Mouse (Mus musculus) megakaryocyte, embryonic 14.5 days (primary cell): ENCODE measurements around the gene Mpst. TPM values are rescaled to one million over a fixed set of nuclear protein-coding genes. Genes with fewer than 3 reads are reported as not detected.

Source experiments
- H3K27me3 ChIP-seq: replicated peaks from 2 replicates; pipeline ENCODE3; 2012; ENCODE audit warnings: inconsistent platforms
- H3K36me3 ChIP-seq: replicated peaks from 2 replicates; pipeline ENCODE3; 2012; ENCODE audit warnings: low read length, inconsistent platforms, mixed read lengths
- H3K4me1 ChIP-seq: 2 replicates; pipeline ENCODE4 v1.6.1; 2012; ENCODE audit warnings: inconsistent platforms
- H3K4me3 ChIP-seq: replicated peaks from 2 replicates; pipeline ENCODE3; 2012; ENCODE audit warnings: moderate library complexity, mild to moderate bottlenecking, inconsistent platforms
- H3K9me3 ChIP-seq: 2 replicates; pipeline ENCODE4 v1.6.1; 2012; ENCODE audit warnings: inconsistent platforms
- FLI1 ChIP-seq: IDR thresholded peaks from 2 replicates; pipeline ENCODE4 v1.6.1; 2012; ENCODE audit warnings: low read length, inconsistent platforms, mixed read lengths
- GATA1 ChIP-seq: IDR thresholded peaks from 3 replicates; pipeline ENCODE4 v1.6.1; 2012; ENCODE audit warnings: mixed read lengths, low read length, inconsistent platforms, borderline replicate concordance
- polyA plus RNA-seq: library from polyadenylated mRNA; stranded (reverse); fragments of >175 nt; gene quantifications from 2 replicates; pipeline ENCODE4 v1.2.3, GENCODE M21; 2012; ENCODE audit warnings: low replicate concordance; ENCODE audit not compliant: insufficient read depth

Mpst gene
- polyA plus RNA-seq, 1 experiment, result 68.5 TPM

DNA sequence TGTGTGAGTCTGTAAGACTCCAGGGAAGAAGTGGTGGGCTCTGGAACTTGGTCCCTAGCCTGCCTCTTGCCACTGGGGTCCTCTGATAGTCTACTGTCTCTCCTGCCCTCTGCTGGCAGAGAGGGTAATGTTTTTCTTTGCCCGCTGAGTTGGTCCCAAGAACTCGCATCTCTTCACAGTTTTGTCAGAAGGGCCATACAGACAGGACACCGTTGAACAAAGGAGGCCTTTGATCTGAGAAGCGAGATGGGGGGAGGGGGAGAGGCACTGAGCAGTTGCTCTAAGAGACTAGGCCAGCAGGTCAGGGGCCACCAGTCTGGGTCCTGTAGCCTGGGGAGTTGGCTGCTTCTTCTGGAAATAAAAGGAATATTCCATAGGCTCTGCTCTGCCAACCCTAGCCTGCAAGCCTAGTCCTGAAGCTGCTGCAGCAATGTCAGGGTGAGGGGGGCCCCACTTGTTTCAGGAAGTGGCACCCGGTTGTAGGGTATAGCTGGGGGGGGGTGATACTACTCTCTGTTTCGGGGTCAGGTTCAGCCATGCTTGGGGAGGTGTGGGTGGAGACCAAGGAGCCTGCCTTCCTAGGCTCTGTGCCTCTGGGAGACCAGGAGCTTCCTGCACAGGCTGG lies 28.8 kb downstream of the Mpst start:
- H3K27me3 ChIP-seq, result peaks cover 94% of the 10 kb centered on the region
- TF ChIP-seq GATA1 (no peak), FLI1 (no peak)
- no peaks in the 10 kb centered on the region for H3K36me3 ChIP-seq
- H3K4me3 ChIP-seq, result no peak overlapping the region
- peaks cover 39% of the 10 kb centered on the region for H3K4me1 ChIP-seq
- H3K9me3 ChIP-seq, result no peaks in the 10 kb centered on the region

DNA sequence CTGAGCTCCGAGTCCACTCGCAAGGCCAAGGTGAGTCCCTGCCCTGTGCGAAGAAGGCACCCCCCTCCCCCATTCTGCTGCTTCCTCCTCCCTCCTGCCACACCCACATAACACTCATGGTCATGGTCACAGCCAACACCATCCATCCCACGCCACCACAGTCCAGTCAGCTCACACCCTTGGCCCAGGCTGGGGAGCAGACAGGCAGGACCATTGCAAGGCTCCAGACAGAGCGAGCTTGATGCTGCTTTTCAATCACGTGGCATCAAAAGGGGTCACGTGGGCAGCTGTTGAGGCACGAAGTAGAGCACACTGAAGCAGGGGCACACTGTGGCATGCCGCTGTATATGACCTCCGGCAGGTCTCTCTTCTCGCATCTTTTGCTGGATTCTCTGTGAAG lies 29.5 kb downstream of the Mpst start:
- H3K27me3 ChIP-seq, result peaks cover 94% of the 10 kb centered on the region
- no peaks in the 10 kb centered on the region for H3K36me3 ChIP-seq
- no peaks in the 10 kb centered on the region for H3K9me3 ChIP-seq
- peaks cover 39% of the 10 kb centered on the region for H3K4me1 ChIP-seq
- H3K4me3 ChIP-seq, result peak overlapping the region; percentile 28
- TF ChIP-seq FLI1, result no peak
- TF ChIP-seq GATA1, result no peak

DNA sequence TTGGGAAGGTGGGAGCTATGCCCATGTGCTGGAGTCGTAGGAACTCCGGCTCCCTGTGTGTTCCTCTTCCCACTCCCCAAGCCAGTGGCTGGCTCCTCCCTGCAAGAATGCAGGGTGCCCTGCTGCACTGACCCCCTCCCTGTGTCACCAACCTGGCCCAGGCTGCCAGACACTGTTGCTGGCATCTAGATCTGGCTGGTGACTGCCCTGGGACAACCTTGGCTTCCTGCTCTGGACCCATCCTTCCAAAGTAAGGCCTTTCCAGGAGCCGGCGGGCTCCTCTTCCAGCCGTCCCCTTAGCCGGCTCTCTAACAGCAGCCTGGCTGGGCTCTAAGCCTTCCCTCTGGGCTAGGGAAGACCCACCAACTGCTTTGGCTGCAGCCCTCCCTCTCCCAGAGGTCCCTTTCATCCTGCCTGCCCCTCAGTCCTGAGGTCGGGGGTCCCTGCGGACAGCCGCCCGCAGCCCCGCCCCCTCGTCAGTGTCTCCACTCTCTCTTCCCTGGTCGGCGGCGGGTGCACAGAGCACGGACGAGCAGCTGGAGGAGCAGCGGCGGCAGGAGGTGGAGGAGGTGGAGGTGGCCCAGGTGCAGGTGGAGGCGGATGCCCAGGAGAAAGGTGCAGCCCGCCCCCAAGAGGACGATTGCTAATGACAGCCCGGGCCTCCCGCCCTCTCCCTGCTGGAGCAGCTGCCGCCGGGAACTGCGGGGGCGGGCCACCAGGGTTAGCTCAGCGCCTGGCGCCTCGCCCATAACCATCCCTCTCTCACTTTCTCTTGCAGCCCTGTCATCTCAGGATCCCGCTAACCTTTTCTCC lies 30.4 kb downstream of the Mpst start:
- TF ChIP-seq FLI1, result no peak
- Histone ChIP-seq H3K9me3 (no peaks in the 10 kb centered on the region), H3K4me1 (peaks cover 45% of the 10 kb centered on the region), H3K36me3 (no peaks in the 10 kb centered on the region), H3K4me3 (peak overlapping the region; percentile 38), H3K27me3 (peaks cover 94% of the 10 kb centered on the region)

DNA sequence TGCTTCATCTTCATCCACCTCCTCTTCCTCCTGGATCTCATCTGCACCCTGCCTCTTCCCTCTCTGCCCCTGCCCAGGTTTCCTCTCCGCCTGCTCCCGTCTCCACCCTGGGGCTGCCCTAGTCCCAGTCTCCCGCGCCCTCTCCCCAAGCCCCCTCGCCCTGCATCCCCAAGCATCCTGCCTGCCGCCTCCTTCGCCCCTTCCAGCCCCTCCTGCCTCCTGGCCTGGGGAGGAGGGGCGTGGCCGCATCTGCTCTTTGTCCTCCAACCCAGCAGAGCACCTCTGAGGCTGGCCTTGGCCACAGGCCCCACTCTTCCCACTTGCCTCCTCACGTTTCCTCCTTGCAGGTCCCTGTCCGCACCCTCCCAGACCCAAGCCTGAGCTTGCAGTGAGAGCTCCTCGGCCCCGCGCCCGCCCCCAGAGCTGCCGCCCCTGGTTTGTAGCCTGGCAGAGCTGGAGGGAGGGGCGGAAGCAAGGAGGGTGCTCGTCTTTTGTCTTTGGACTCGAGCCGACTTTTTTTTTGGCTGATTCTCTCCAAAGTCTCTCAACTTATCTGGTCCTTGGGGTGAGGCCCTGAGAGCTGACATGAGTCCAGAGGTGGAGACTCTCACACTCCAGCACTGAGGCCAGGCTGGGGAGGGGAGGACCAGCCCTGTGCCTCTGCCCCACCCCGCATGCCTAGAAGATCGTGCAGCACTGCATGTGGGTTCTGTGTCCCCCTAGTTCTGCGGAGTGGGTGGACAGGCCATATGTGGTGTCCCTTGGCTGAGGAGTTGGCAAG lies 31.2 kb downstream of the Mpst start:
- no peaks in the 10 kb centered on the region for H3K36me3 ChIP-seq
- peaks cover 54% of the 10 kb centered on the region for H3K4me1 ChIP-seq
- peak overlapping the region; percentile 38 for H3K4me3 ChIP-seq
- TF ChIP-seq GATA1, result no peak
- no peak for TF ChIP-seq FLI1
- H3K27me3 ChIP-seq, result peaks cover 94% of the 10 kb centered on the region
- no peaks in the 10 kb centered on the region for H3K9me3 ChIP-seq

DNA sequence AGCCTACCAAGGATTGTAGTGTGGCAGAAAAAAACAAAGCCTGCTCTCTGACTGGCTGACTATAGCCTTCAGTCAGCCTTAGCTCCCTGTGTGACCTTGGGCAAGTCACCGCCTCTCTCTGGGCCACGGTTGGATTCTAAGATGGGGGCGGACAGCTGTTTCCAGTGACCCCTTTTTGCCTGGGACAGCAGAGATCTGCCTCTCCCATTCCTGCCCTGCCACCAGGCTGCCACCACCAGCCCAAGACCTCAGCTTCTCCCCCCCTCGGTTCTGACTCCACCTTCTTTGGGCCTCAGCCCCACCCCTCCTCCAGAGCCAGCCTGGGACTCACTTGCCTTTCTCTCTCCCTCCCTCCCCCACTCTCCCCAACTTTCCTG lies 31.8 kb downstream of the Mpst start:
- Histone ChIP-seq H3K4me3 (no peak overlapping the region), H3K9me3 (no peaks in the 10 kb centered on the region), H3K27me3 (peaks cover 96% of the 10 kb centered on the region), H3K4me1 (peaks cover 55% of the 10 kb centered on the region), H3K36me3 (no peaks in the 10 kb centered on the region)
- TF ChIP-seq FLI1 (no peak), GATA1 (no peak)

DNA sequence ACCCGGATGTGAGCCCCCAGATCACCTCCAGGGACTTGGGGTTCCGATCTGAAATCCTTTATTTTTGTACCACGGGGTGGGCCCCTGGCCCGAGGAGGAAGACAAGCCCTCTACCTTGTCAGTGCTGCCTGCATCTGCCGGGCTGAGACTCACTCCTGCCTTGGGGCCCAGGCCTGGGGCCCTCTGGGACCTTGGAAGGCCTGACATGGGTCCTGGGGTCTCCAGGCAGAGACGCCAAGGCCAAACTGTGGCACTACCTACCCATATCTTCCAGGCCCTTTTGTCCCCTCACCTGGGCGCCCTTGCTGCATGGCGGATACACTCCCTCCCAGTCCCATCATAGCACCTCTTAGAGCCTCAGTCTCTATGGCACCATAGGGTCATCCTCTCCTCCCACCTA lies 32.3 kb downstream of the Mpst start:
- no peak for TF ChIP-seq FLI1
- TF ChIP-seq GATA1, result no peak
- Histone ChIP-seq H3K4me1 (peaks cover 53% of the 10 kb centered on the region), H3K4me3 (no peak overlapping the region), H3K27me3 (peaks cover 96% of the 10 kb centered on the region), H3K36me3 (no peaks in the 10 kb centered on the region), H3K9me3 (no peaks in the 10 kb centered on the region)

DNA sequence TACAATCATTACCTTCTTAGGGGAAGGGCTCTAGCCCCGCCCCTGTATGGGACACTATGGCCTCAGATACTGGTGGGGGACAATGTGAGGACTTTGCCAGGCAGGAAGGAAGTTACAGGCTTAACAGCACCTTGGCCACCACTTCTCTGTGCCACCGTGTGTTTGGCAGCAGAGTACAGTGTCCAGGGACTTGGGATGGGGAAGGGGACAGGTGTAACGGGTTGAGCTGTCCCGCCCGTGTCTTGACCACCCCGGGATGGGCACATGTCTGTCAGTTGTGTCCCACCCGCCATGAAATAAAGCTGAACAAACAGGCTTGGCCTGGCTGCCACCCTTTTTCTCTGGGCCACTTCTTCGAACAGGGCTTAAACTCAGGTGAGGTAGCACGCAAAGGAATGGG lies 32.8 kb downstream of the Mpst start:
- peaks cover 53% of the 10 kb centered on the region for H3K4me1 ChIP-seq
- H3K36me3 ChIP-seq, result no peaks in the 10 kb centered on the region
- H3K4me3 ChIP-seq, result no peak overlapping the region
- TF ChIP-seq FLI1 (no peak), GATA1 (no peak)
- peaks cover 96% of the 10 kb centered on the region for H3K27me3 ChIP-seq
- no peaks in the 10 kb centered on the region for H3K9me3 ChIP-seq

DNA sequence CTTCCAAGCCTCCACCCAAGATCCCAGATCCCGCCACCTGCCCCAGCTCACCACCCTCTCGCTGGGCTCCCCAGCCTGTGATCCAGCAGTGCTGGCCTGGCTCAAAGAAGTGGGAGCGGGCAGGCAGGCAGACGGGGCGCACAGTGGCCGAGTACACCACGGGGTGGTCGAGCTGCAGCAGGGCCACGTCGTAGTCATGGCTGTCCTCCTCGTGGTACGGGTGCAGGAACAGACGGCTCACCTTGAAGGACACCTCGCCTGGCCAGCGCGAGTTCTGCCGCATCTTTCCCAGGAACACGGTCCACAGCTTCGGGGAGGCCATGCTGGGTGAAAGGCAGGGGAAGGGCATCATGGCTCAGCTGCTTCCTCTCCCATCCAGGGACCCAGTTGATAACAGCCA lies 36.0 kb downstream of the Mpst start:
- TF ChIP-seq GATA1 (no peak), FLI1 (no peak)
- Histone ChIP-seq H3K4me3 (peak overlapping the region; percentile 24), H3K36me3 (no peaks in the 10 kb centered on the region), H3K4me1 (peaks cover 47% of the 10 kb centered on the region), H3K27me3 (peaks cover 92% of the 10 kb centered on the region), H3K9me3 (no peaks in the 10 kb centered on the region)

DNA sequence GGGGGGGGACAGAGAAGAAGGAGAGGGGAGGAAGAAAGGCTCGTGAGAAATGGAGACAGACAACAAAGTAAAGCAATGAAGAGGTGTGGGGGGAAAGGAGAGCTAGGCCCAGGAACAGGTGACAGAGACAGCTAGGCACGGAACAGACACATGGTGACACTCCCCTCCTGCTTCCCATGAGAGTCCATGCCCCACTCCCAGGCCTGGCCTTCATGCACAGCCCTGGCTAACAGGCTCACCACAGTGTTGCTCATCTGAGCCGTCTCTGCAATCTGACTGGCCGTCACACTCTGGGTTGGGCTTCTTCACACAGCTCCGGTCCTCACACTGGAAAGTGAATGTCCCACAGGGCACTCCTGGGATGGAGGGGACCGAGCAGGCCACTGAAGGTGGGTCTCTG lies 37.6 kb downstream of the Mpst start:
- Histone ChIP-seq H3K9me3 (no peaks in the 10 kb centered on the region), H3K27me3 (peaks cover 78% of the 10 kb centered on the region), H3K36me3 (no peaks in the 10 kb centered on the region), H3K4me3 (no peak overlapping the region), H3K4me1 (peaks cover 49% of the 10 kb centered on the region)
- TF ChIP-seq FLI1 (no peak), GATA1 (no peak)

DNA sequence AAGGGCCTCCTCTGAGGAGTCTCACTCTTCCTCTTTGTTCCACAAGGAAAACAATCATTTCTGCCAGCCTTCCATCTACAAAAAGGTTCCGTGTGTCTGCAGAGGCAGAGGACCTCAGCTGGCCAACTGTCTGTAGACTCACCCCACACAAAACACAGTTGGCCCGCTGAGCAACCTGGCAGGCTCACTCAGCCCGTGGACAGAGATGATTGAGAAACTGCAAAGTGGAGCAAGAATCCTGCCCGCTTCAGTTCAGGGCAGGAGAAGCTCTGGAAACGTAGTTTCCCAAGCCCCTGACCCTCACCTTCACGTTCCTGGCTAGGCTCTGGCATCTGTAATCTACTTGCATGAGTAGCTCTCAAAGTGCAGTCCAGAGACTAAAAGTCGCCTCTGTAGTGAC lies 40.9 kb downstream of the Mpst start:
- H3K4me3 ChIP-seq, result no peak overlapping the region
- H3K36me3 ChIP-seq, result no peaks in the 10 kb centered on the region
- H3K9me3 ChIP-seq, result no peaks in the 10 kb centered on the region
- TF ChIP-seq FLI1, result no peak
- TF ChIP-seq GATA1, result no peak
- H3K4me1 ChIP-seq, result peaks cover 62% of the 10 kb centered on the region
- peaks cover 46% of the 10 kb centered on the region for H3K27me3 ChIP-seq
